Mouse (Mus musculus) hindlimb bud, embryonic 11.5 days (tissue): ENCODE data around the gene Sacs.

Source experiments
- DNase-seq: peaks from one replicate; pipeline ENCODE4 v3.0.0-alpha.2; 2012; ENCODE audit warnings: low read depth, low spot score; ENCODE audit errors: extremely low spot score

Gene Sacs

GRCm38 (mm10) chr14:61235846-61236474, 97.7 kb downstream of the Sacs start:
- no peak for DNase-seq

- no peak for DNase-seq
These were observed 98.9 kb downstream of the Sacs start for GRCm38 (mm10) chr14:61237101-61237654.

GRCm38 (mm10) chr14:61238751-61239150, 100.5 kb downstream of the Sacs start:
- no peak for DNase-seq

- no peak for DNase-seq
These were observed 104.4 kb downstream of the Sacs start for GRCm38 (mm10) chr14:61242611-61243010.

- no peak for DNase-seq
These were observed 108.2 kb downstream of the Sacs start for GRCm38 (mm10) chr14:61246444-61246843.

GRCm38 (mm10) chr14:61252596-61253388, 114.5 kb downstream of the Sacs start:
- no peak for DNase-seq

GRCm38 (mm10) chr14:61258352-61258751, 120.1 kb downstream of the Sacs start, which contains the start of gene Sgcg:
Gene Sgcg, minus strand, starts transcription at chr14:61258490.
- no peak for DNase-seq

GRCm38 (mm10) chr14:61259084-61259483, 120.8 kb downstream of the Sacs start:
- DNase-seq, result no peak

- no peak for DNase-seq
These were observed 129.7 kb downstream of the Sacs start for GRCm38 (mm10) chr14:61267908-61268475.

- no peak for DNase-seq
These were observed 136.3 kb downstream of the Sacs start for GRCm38 (mm10) chr14:61274414-61275198.

GRCm38 (mm10) chr14:61277285-61277684, 139.0 kb downstream of the Sacs start:
- no peak for DNase-seq

GRCm38 (mm10) chr14:61278676-61279300, 140.5 kb downstream of the Sacs start:
- no peak for DNase-seq

GRCm38 (mm10) chr14:61288606-61289286, 150.5 kb downstream of the Sacs start:
- no peak for DNase-seq
